Mouse (Mus musculus): ENCODE results near the gene Vps53.
A peak's percentile ranks its signal among the peaks of the same experiment; 100 is the strongest.
"Not testable (repeated sequence)": the region's sequence is repeated elsewhere in the genome, so short reads cannot be mapped to it uniquely, and the experiment has no call there.

Gene Vps53

DNA sequence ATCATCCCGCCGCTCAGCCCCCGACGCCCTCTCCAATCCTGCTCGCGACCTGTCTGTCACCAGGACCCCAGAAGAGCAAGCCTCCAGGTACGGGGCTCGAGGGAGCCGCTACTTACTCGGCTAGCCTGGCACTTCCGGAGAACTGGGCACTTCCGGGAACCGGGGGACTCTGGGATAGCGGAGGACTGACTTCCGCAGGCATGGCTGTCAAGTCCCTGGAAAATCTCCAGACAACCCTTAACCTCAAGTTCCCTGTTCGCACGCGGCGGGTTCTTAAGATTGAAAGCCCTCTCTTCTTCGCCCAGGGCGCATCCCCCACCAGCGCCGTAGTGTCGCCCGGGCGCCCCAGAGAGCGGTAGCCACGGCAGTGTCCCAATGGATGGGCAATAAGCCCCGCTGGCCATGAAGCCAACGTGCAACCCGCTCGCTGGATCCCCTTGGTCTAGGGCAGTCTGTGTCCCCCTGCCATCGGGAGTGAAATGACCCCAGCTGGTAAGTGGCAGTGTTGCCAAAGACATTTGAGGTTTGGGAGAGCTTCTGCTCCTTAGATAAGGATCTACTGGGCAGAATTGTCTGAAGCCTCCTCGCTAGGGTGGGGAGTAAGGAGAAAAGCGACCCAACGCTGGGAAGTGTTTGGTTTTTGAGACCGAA, at the start of gene Vps53, which contains the start of gene Fam57a:
Gene Vps53, minus strand, starts transcription at position 153 of the 651 bp plus-strand sequence.
Gene Fam57a, plus strand, starts transcription at position 177 of the 651 bp plus-strand sequence.
- DNase-seq (ENCODE audit: extremely low spot score, low read depth, low spot score): no peak

DNA sequence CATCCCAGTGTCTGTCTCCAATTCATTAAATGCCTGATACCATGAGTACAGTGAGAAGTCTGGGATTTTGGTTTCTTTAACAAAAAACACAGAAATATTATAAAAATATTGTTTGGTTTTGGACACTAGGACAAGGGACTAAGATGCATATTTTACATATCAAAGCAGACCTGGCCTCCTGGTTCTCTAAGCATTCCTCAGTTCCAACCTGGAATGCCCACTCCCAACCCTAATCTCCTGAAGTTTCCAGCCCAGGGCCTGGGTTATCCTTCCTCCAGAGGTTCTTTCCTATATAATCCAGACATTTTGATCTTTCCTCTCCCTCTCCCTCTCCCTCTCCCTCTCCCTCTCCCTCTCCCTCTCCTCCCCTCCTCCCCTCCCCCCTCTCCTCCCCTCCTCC, 45.6 kb upstream of the Vps53 start:
- DNase-seq (ENCODE audit: extremely low spot score, low read depth, low spot score): no peak

DNA sequence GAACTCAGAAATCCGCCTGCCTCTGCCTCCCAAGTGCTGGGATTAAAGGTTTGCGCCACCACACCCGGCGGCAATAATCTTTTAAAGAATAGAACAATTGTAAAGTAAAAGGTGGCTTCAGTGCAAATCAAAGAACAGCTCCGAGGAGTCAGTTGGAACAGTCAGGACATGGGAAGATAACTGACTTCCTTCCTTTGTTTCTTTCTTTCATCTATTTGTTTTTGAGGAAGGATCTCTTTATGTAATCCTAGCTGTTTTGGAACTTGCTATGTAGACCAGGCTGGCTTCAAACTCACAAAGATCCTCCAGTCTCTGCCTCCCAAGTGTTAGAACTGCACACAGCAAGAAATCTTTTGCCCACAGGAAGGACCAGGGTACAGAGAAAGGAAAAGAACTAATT, 45.2 kb upstream of the Vps53 start:
- DNase-seq (ENCODE audit: extremely low spot score, low read depth, low spot score): no peak

DNA sequence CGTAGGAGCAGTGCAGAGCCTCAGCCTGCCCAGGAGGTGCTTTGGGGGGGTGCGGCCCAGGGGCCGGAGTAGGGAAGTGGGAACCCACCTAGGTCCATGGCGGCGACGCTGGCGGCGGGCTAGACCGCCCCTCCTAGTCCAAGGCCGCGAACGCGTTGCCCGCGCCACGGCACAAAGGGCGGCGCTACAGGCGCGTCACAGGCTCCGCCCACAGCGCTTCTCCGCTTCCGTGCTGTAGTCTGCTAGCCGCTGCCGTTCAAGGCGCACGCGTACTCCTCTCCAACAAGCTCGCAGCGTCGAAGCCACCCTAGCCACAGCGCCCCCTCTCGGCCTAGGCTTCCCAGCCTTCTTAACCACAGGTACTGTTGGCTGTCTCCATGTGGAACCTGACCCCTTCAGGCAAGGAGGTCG, 37.9 kb upstream of the Vps53 start, which contains the start of the genes Dbil5 and Gemin4:
Gene Dbil5, plus strand, starts transcription at position 219 of the 411 bp plus-strand sequence.
Gene Gemin4, minus strand, starts transcription at position 275 of the 411 bp plus-strand sequence.
- DNase-seq (ENCODE audit: extremely low spot score, low read depth, low spot score): peak; percentile 95

DNA sequence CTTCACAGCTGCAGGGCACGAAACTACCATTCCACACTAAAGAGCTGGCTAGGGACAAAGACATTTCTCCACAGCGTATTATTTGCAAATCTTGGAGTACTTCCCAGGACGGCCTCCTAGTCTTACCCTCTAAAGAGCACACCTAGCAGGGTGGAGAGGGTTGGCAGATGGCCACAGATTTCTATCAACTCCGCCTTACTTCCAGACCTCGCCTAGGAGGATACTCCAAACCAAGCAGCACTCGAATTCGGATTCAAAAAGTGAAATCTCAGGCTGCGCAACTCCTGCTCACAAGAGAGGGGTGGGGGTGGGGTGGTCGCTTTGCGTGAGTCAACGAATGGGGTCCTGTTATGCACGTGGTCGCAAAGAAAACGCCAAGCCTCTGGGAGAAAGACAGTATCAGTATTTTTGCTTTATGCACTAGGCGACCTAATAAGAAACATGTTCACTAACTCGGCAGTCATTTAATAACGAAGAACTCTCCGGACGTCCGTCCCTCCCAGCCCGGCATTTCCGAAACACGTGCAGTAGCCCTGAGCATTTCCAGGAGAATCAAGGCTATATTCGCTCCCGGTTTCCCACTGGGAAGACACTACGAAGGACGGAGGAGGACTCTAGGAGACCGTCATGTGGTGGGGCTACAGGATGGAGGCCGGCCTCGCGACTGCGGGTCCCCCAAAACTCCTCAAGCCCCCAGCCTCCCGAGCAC, 37.4 kb upstream of the Vps53 start:
- DNase-seq (ENCODE audit: extremely low spot score, low read depth, low spot score): no peak

DNA sequence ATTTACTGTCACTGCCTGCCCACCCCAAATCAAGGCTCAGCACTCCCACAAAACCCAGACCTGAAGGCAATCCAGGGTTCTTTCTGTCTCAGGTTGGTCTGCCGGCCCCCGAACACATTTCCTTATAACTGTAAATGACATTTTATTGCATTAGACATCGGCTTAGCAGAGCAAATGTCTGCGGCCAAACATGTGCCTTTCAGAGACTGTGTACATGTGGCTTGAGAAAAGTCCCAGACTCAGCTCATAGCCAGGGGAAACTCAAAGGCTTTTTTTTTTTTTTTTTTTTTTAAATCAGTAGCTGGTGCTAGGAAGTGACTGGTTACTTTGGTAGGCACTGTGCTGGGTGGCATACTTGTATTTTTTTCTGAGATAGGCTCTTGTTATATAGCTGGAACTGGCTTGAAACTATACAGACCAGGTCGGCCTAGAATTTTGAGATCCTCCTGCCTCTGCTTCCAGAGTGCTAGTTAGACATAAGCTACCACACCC, 36.6 kb upstream of the Vps53 start:
- no peak for DNase-seq (ENCODE audit: extremely low spot score, low read depth, low spot score)

DNA sequence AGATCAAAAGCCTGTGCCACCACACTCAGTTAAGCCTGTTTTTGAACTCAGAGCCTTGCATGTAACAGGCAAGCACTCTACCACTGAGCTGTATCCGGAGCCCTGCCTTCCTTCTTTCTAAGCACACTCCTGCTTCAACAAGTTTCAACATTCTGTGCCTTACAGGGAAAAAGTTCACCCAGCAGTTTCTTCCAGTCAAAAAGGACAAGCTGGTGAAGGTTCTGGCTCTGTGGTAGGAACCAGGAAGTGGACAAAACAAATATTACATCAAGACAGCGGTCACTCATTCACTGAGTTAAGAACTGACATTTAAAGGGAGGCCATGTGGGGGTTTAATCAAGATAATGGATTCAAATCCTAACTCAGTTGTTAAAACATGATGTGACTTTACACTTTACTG, 35.6 kb upstream of the Vps53 start:
- no peak for DNase-seq (ENCODE audit: extremely low spot score, low read depth, low spot score)

DNA sequence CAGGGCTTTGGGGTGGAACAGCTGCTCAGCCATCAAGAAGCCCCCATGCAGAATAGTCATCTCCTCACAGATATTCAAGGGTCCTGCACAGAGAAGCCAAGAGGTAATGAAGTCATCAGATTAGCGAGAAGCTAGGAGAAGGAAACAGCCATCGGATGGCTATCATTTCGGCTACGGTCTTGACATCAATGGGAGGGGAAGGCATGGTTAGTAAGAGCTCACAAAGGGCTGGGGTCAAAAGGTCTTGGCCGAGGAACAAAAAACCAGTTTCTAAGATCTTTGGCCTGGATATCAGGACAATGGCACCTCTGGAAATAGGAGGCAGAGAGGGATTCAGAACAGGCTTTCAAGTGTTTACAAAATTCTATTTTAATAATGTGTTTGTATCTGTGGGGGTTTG, 34.4 kb upstream of the Vps53 start:
- no peak for DNase-seq (ENCODE audit: extremely low spot score, low read depth, low spot score)

DNA sequence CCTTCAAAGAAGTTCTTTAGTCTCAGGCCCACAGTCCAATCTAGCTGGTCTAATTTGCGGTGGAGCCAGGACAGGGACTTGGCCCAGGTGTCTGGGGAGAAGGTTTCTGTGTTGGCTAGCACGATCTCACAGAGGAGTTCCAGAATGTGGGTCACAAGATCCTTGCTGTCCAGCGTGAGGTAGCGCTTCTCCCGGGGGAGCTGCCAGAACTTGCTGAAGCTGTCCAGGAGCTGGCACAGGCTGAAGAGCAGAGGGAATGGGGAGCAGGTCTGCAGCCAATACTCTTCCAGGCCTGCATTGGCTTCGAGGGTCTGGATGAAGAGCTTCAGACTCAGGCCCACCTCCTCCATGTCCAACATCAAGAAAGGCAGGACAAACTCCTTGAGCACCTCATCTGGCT, 32.1 kb upstream of the Vps53 start:
- DNase-seq (ENCODE audit: extremely low spot score, low read depth, low spot score): not testable (repeated sequence)

DNA sequence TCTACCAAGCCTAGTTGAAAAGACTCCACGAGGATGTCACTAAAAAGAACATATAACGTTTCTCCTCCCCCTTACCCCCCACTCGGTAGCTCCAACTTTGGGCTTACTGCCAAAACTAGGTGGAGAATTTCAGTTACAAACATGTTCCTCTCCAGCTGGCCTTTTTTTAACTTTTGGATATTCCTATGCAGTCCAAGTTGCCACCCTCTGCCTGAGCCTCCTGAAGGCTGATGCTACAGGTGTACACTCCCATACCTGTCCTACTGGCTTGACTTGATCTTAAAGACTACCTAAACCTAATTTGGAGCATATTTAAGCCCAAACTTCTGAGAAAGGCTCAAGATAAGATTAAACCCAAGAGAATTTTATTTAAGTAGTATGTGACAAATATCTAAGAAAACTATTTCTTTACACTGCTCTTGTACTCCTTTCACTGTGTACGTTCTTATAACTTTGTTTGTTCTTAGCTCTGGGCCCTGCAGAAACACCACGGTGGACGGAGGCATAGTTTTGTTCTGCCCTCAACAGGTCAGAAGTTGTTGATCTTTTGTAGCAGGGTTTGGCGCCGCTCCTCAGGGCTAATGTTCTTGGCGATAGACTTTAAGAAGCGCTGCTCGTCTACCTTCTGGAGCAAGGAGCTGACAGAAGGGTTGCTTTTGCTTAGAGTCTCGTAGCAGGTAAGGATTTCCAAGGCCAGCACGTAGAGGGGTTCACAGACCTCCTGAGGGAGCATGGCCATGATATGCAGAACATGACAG, 31.0 kb upstream of the Vps53 start:
- no peak for DNase-seq (ENCODE audit: extremely low spot score, low read depth, low spot score)

DNA sequence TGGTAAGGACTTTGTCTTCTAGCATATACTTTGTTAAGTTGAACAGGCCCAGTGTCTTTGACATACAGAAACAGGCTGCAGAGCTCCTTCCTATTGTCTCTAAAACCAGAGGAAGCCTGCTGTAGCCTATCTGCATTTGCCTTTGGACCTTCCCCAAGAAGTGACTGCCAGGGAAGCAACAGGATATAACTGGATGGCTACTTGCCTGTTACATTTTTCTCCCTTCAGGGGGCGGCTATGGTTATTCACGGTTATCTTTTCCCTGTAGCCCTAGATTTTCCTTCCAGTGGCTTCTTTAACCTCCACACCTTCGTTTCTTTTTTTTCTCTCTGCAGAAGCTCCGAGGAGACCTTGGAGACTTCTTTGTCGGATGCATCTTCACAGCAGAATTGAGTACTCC, 27.3 kb upstream of the Vps53 start:
- DNase-seq (ENCODE audit: extremely low spot score, low read depth, low spot score): no peak

DNA sequence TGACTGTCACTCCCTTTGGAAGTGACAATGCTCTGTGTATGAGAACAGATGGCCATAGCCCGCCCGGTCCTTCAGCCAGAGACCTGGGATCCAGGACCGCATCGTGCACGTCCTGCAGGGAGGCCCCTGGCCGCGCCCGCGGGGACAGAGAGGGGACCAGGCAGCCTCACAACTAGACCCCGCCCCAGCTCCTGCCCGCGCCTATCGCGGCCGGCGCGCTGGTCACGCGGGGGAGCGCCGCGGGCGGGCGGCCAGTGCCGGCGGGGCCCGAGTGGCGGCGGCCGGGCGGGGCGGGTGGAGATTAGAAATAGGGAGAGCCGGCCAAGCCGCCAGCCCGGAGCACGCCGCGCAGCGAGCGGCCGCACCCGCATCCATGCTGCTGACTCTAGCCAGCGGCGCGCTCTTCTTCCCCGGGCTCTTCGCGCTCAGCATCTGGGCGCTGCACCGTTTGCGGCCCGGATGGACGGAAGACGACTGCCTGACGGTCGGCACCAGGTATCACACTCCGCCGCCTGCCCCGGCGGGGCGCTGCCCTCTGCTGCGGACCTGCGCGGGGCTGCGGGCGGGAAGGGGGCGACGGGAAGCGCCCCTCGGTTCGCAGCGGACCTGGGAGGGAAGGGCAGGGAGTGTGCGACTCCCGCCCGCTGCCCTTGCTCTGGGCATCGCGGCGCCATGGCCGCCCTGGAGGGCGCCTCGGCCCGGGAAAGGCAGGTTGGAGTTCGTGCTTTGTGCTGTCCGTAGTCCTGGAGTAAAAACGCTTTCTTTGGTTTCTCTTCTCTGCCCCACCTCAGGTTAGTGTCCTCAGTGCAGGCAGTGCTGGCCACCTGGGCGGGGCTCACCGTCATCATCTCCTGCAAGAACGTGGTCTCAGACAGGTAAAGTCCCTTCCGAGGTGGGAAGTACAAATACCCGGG, 22.6 kb upstream of the Vps53 start:
- no peak for DNase-seq (ENCODE audit: extremely low spot score, low read depth, low spot score)

DNA sequence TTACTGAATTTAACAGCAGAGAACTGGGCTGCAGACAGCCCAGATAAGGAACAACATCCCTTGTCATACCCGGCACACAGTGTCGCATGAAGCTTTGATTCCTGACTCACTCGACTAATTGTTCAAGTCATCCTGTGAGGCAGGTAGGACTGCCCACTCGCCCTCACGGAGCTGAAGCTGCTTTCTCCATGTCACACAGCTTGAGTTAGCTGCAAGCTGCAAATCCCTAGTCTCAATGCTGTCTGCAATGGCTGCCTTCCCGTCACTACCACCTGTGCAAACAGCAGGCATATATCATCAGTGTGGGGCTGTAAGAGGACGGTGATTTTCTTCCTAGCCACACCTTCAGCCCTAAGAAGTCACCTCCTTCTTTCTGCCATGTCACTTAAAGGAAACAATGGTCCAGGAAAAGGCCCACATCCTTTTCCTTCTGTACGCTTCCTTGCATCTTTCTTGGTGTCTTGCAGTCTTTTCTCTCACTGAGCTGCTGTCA, 17.6 kb upstream of the Vps53 start:
- no peak for DNase-seq (ENCODE audit: extremely low spot score, low read depth, low spot score)

DNA sequence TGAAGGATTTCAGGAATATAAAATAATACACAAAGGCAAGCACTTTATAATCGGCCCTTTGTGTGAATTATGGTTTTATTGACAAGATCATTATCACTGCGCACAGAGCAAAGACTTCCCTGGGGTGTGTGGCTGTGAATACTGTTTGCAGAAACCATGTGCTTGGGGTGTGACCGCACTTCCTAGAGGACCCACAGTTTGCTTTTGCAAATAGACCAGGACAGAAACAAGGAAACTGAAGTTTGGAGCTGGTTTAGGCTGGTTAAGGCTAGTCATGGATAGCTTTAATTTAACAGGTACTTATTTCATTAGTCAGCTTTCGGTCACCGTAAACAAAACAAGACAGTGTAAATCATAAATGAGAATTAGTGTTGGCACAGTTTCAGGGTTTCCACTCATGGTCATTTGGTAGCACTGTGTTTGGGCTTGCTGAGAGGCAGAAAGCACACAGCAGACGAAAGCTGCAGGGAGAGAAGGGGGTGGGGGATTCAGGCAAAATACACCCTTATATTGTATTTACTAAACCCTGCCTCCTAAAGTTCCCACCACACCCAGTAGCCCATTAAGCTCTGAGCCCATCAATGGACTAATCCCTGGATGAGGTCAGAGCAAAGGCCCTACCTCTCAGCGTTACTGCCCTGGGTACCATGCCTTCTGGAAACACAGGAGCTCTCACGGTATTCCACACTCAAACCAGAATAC, 17.0 kb upstream of the Vps53 start:
- DNase-seq (ENCODE audit: extremely low spot score, low read depth, low spot score): no peak

DNA sequence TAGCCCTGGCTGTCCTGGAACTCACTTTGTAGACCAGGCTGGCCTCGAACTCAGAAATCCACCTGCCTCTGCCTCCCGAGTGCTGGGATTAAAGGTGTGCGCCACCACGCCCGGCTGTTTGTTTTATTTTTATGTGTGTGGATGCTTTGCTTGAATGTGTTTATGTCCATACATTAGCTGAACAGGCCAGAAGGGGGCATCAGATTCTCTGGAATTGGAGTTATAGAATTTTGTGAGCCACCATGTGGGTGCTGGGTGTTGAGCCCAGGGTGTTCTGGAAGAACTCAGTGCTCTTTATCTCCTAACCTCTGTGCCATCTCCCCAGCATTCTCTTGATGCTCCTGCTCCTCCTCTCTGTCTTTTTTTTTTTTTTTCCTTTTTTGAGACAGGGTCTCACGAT, 7.5 kb upstream of the Vps53 start:
- no peak for DNase-seq (ENCODE audit: extremely low spot score, low read depth, low spot score)

DNA sequence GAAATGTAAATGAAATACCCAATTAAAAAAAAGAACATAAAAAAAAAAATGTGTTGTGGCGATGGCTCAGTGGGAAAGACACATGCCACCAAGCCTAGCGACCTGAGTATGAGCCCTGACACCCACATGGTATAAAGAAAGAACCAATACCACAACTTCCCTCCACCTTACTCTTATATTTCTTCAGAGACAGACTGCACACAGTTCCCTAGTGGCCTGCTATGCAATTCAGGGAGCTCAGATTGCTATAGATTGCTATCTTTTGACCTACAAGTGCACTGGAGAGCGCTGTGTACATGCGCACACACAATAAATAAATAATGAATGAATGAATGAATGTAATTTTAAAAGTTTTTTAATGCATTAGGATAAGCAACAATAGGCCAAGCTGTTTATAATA, 4.3 kb upstream of the Vps53 start:
- no peak for DNase-seq (ENCODE audit: extremely low spot score, low read depth, low spot score)

DNA sequence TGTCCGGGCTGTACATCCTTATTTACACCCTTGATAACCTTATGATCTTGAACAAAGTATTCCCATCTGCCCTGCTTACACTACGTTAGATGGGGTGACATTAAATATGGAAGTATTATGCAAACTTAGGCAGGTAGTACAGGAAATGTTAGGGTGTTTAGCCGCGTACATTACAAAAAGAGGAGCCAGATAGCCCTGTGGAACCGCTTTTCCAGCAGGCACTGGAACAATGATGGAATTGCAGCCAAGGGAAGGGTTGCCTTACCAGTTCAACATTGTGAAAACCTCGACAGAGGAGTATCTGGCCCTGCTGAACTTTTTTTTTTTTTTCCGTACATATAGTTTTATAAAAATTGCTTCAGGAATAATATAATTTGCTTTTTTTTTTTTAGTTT, 696 bp upstream of the Vps53 start:
- no peak for DNase-seq (ENCODE audit: extremely low spot score, low read depth, low spot score)

DNA sequence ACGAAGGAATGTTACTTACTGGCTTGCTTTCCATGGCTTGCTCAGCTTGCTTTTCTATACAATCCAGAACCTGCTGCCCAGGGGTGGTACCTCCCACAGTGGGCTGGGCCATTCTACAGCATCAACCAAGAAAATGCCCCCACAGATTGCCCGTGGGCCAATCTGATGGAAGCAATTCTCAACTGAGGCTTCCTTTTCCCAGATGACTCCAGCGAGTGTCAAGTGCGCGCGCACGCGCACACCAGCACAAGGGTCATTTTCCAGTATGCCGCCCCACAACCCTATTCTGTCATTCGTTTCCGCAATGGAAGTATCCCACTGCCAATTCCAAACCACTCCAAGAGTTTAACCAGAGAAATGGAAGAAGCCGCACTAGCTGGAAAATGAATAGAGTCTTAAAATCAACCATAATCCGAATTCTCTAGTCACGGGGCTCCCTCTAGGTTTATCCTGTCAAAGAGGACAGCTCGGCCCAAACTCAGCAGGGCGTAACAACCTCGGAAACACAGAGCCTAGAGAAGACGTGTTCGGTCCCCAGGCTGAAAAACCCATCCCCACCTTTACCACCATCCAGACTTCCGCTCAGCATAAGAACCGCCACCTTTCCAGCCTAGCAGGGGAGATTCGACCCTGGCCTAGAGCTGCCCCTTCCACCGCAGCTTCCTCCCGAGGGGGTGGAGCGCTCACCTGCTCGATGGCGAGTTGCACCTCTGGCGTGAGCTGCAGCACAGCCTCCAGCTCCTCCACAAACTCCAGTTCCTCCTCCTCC, 537 bp downstream of the Vps53 start:
- no peak for DNase-seq (ENCODE audit: extremely low spot score, low read depth, low spot score)

DNA sequence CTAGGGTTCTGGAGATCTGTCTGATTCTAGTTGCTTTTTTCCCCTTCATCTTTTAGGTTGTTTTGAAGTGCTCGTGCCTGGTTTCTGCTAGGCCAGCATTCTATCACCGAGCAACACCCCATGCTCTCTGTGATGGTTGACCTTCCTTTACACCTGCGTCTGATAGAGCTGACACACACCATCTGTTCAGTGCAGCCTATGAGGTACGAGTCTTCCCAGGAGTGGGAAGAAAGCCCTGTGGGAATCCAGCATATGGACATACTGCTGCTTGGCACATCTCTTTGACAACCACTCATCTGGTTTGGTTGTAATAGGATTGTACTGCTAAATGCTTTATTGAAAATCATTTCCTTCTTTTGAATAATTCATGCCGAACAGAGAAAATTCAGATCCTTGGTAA, 9.2 kb downstream of the Vps53 start:
- no peak for DNase-seq (ENCODE audit: extremely low spot score, low read depth, low spot score)

Measured in hindlimb bud, embryonic 11.5 days (tissue).